In genomic region chr7:78653686-78654085, GRCm38 (mm10) we compare ENCODE assay signal across 28 mouse cellular contexts.
DNase-seq lines count a peak whose midpoint lies in the region; ATAC-seq and TF ChIP-seq lines count a peak whose summit lies in the region.
"Had no signal": no experiment of that assay in that cellular context is flagged by ENCODE, and none has a peak within 500 bp of the region (broad histone marks: within the 10 kb centered on the region; RNA-seq: fewer than 3 reads in every experiment).

No protein-coding gene starts in this region.

- no peak overlapping the region for H3K9ac ChIP-seq in kidney, embryonic 16.5 days (replicated peaks; ENCODE audit: low read length)
- H3K9ac ChIP-seq: embryonic facial prominence, embryonic 12.5 days; hindbrain, embryonic 15.5 days; kidney, embryonic 15.5 days had no signal

- WGBS in kidney, embryonic 16.5 days, result 25% methylated on average over 4 of the region's 4 CpGs

- DNase-seq in layer of hippocampus, adult 2 months (ENCODE audit: low spot score in 2 of 2), result no peak
- no peak for DNase-seq in layer of hippocampus, postnatal 14 days (ENCODE audit: low spot score in 2 of 2)
- DNase-seq in brain, embryonic 14.5 days (ENCODE audit: low read depth), result peak; percentile 31
- DNase-seq in thymus, postnatal 0 days (ENCODE audit: low spot score), result peak; percentile 59
- no peak for DNase-seq in adrenal gland, postnatal 10 days
- no peak for DNase-seq in ovary, postnatal 14 days (ENCODE audit: low spot score)
- DNase-seq: cerebellum, adult 9-10 months; gastrocnemius, postnatal 36 days; heart, postnatal 10 days; layer of hippocampus, postnatal 36 days; left cerebral cortex, postnatal 4 days; liver; lung, adult 18-20 months; lung, postnatal 14 days; midbrain, embryonic 14.5 days; retina, postnatal 1 day; right cerebral cortex, postnatal 4 days had no signal

- TF ChIP-seq POLR2A in brain, embryonic 14.5 days (IDR thresholded peaks at IDR 0.05; ENCODE audit: borderline replicate concordance, extremely low read depth, insufficient read depth, insufficient read length, poor library complexity, severe bottlenecking), result no peak

- peaks cover 5% of the 10 kb centered on the region; the same call in 1 of the 2 replicates for H3K9me3 ChIP-seq in E14TG2a.4 (ENCODE audit: low read length)
- H3K9me3 ChIP-seq in kidney, embryonic 16.5 days (ENCODE audit: low read length), result no peaks in the 10 kb centered on the region
- H3K9me3 ChIP-seq: embryonic facial prominence, embryonic 12.5 days; G1E; heart, embryonic 10.5 days; hindbrain, embryonic 15.5 days; kidney, embryonic 15.5 days had no signal

- no peak overlapping the region for H3K4me2 ChIP-seq in kidney, embryonic 16.5 days (replicated peaks; ENCODE audit: low read depth, low read length)
- H3K4me2 ChIP-seq: embryonic facial prominence, embryonic 12.5 days; hindbrain, embryonic 15.5 days; kidney, embryonic 15.5 days had no signal

- H3K27me3 ChIP-seq in E14TG2a.4 (ENCODE audit: insufficient read depth, low read length), result peaks cover 11% of the 10 kb centered on the region; the same call in 1 of the 2 replicates
- no peaks in the 10 kb centered on the region for H3K27me3 ChIP-seq in kidney, embryonic 16.5 days (ENCODE audit: insufficient read depth, low read length)
- H3K27me3 ChIP-seq: embryonic facial prominence, embryonic 12.5 days; hindbrain, embryonic 15.5 days; kidney, embryonic 15.5 days had no signal

- ATAC-seq in kidney, embryonic 16.5 days (ENCODE audit: low FRiP score, low TSS enrichment), result no peak
- ATAC-seq: forebrain, embryonic 14.5 days; intestine, postnatal 0 days had no signal

- H3K4me1 ChIP-seq in E14TG2a.4 (replicated peaks; ENCODE audit: low read depth, low read length), result no peaks in the 10 kb centered on the region
- H3K4me1 ChIP-seq in kidney, embryonic 16.5 days (ENCODE audit: insufficient read depth, low read length), result no peaks in the 10 kb centered on the region
- H3K4me1 ChIP-seq: embryonic facial prominence, embryonic 12.5 days; heart, embryonic 10.5 days; kidney, embryonic 15.5 days had no signal

- H3K4me3 ChIP-seq in layer of hippocampus, adult 2 months, result no peak overlapping the region
- H3K4me3 ChIP-seq in E14TG2a.4 (replicated peaks; ENCODE audit: low read length), result no peak overlapping the region
- no peak overlapping the region for H3K4me3 ChIP-seq in kidney, embryonic 16.5 days (ENCODE audit: low read length)
- H3K4me3 ChIP-seq: embryonic facial prominence, embryonic 12.5 days; erythroblast, embryonic 14.5 days; heart, embryonic 10.5 days; hindbrain, embryonic 15.5 days; kidney, embryonic 15.5 days; myocyte had no signal

- H3K36me3 ChIP-seq in E14TG2a.4 (ENCODE audit: insufficient read depth, low read length), result no peaks in the 10 kb centered on the region
- no peaks in the 10 kb centered on the region for H3K36me3 ChIP-seq in kidney, embryonic 16.5 days (ENCODE audit: insufficient read depth, low read length)
- H3K36me3 ChIP-seq: embryonic facial prominence, embryonic 12.5 days; G1E; heart, embryonic 10.5 days; hindbrain, embryonic 15.5 days; kidney, embryonic 15.5 days had no signal

- no peak overlapping the region for H3K27ac ChIP-seq in layer of hippocampus, adult 2 months
- H3K27ac ChIP-seq in kidney, embryonic 16.5 days (ENCODE audit: low read length), result no peak overlapping the region
- H3K27ac ChIP-seq: embryonic facial prominence, embryonic 12.5 days; heart, embryonic 10.5 days; hindbrain, embryonic 15.5 days; kidney, embryonic 15.5 days had no signal

- peak; percentile 50 for TF ChIP-seq CTCF in layer of hippocampus, adult 2 months (conservative IDR thresholded peaks at IDR 0.05)
- peak; percentile 23 for TF ChIP-seq CTCF in E14TG2a.4 (conservative IDR thresholded peaks at IDR 0.05; ENCODE audit: low read length)
- 0 out of 2 replicates have a peak, but pooled peaks have one; percentile 4 for TF ChIP-seq CTCF in brain, embryonic 14.5 days (IDR thresholded peaks at IDR 0.05; ENCODE audit: borderline replicate concordance, extremely low read depth, insufficient read depth, insufficient read length)

Comparison
In these comparisons a context has a peak if more than half of its experiments do, and no peak if none do; other contexts are left out.
1. DNase-seq: peak in brain, embryonic 14.5 days (single experiment) and thymus, postnatal 0 days (single experiment); none in layer of hippocampus, adult 2 months (0 of 2), layer of hippocampus, postnatal 14 days (0 of 2), adrenal gland, postnatal 10 days (single experiment) and ovary, postnatal 14 days (single experiment).
2. Peak in every context shown above with its lines, with median percentiles within 50 percentile points of each other: CTCF ChIP-seq.